Mouse (Mus musculus): ENCODE measurements around the gene Rflna.

Rflna gene

DNA sequence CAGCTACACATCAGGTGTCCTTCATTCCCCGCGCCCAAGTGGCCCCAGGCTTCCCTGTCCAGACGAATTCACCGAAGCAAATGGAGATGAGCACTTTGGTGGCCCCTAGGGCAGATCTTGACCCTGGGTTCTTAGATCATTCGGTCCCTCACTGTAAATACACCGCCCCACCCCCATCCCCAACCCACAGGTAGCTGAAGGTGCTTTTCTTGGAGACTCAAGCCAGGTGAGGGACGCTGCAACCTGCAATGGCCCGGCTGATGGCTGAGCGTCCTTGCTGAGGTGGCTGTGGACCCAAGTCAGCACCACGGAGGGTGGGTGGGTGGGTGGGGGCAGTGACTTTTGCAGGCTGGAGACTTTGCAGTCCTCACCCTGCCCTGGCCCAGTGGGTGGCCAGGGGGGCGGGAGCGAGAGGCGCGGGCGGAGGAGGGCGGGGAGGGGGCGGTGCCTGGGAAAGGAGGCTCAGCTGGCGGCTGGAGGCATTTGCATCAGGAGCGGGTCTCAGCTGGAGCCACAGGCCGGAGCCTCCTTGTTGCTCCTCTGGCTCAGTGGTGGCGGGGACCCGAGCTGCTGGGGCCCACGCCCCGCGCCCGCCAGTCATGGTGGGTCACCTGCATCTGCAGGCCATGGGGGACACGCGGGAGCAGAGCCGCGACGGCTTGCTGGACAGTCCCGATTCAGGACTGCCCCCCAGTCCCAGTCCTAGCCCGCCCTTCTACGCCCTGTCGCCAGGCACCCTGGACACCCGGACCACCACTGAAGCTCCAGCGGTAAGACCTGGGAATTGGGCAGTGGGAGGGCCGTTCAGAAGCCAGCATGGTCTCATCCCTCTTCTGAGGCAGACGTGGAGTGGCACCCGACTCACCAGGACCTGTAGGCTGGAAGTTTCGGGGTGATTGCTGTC is at the start of gene Rflna:
Gene Rflna (plus strand): TSS at position 253 of the 904 bp plus-strand sequence.
- in situ Hi-C loops (cut with MboI): no loop called here

DNA sequence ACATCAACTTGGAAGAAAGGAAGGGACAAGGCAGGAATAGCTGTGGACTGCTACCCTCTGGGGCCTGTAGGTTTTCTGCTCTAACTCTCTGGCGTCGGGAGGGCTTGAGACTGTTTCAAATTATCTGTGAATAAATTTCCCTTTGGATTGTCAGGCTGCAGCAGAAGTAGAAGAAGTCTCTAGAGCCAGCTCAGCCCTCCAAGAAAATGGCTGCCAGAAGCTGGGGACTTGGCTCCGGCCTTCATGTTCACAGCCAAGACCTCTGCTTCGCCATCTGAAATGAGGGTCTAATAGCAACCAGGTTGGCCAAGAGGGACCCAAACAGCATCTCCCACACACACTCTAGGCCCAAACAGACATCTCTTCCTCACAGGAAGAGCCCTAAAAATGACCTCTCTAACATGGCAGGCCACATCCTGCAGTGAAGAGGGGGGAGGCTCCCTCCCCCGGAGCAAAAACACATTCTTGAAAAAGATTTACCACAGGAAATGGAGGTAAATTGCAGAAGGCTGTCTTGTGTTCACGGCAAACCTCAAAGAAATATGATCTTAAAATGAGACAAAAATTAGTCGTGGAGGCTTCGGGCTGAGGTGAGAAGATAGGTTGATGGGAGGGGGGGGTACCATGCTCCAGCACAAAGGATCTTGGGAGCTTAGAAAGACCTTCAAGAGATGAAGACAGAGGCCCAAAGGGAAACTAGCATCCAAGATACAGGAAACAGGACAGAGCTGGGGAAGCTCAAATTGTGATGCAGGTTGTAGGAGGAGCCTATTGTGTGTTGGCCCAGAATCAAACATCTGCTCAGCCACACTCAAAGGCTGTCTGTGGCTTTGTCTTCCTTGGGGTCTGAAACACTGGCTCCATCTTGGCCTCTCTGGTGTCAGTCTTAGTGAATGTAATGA is 48.4 kb upstream of the Rflna start:
- in situ Hi-C loops (cut with MboI): no loop called here

GRCm38 (mm10) chr5:124957491-124957890 is 45.5 kb upstream of the Rflna start:
- in situ Hi-C loops (cut with MboI): no loop called here

GRCm38 (mm10) chr5:124959099-124959498 is 43.9 kb upstream of the Rflna start:
- in situ Hi-C loops (cut with MboI): no loop called here

DNA sequence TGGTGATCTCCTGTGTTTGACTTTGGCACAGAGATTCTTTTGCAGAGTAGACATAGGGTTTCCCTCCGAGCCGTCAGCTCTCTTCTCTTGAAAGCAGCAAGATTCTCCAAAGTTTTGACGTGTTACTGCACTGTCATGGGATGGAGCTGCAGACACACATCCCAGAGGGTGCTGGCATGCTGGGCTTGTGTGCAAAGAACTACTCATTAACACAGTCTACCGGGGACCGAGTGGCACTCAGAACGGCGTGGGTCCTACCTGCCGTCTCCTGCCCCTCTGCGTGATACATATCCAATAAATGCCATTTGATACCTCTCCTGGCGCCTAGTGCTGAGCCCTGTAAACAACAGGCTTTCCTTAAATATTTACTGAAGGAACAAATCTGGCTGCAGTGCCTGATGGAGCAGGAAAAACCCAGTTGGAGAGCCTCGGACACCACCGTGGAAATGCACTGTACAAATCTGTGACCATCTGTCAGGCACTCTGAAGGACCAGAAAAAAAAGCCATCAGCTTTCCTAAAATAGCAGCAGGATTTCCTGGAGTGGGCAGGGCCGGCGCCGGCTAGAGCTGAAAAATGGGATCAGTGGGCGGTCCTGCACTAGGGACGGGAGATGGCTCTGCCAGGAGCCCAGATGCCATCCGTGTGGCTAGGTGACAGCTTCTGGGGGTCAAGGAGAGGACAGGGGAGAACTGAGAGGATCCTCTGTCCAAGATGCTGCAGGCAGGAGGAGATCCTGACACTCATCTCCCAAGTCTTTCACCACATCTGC is 42.7 kb upstream of the Rflna start:
- in situ Hi-C loops (cut with MboI): no loop called here

GRCm38 (mm10) chr5:124961433-124961832 is 41.6 kb upstream of the Rflna start:
- in situ Hi-C loops (cut with MboI): no loop called here

DNA sequence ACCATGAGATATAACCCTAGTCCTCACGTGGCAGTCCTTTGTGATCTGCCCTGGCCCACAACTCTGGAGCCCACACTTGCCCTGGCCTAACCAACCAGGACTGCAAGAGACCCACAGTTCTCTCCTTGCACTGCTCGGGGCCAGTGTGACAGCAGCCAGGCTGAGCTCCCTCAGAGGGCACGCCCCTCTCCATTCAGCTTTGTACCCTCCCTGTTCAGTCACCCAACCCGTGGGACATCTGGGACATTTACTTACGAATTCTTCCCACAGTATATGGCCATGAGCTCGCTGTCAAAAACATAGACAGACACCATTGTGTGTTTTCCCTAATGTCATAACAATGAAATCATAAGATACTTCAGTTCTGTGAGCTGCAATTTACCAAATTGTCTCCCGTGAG is 40.3 kb upstream of the Rflna start:
- in situ Hi-C loops (cut with MboI): no loop called here

DNA sequence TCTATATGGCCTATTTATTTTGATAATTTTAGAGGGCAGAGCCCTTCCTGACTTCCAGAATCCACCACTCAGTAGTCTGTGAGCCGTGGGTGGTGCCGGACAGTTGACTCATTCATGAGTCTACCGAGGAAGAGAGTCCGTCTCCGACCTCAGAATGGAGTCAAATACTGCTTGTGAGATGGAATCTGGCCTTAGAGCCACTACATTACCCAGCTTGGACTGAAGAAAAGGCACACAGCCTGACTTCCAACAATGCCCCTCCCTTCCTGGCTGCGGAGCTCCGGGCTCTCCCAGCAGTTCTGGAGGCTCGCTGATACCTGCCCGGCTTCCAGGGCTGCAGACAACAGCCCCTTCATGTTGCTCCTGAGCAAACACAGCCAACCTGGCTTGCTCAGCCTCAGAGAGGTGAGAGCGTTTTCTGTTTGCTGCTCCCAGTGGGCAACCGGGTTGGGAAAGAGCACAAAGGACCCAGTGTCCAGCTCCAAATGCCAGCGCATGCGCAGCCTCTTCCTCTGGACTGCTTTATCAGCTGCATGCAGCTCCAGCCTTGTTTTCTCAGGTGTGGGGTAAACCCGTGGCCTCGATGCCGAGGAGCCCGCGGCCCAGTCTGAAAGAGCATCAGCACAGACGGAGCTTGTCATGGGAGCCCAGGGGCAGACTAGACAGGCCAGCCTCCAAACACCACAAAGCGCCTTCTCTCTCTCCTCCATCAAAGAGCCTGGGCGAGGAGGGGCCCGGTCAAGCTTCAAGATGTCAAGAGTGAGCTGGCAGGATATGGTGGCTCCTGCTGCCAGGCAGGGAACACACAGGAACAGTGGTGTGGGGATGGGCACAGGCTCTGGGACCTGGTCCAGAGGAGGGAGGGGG is 39.0 kb upstream of the Rflna start:
- in situ Hi-C loops (cut with MboI): no loop called here

DNA sequence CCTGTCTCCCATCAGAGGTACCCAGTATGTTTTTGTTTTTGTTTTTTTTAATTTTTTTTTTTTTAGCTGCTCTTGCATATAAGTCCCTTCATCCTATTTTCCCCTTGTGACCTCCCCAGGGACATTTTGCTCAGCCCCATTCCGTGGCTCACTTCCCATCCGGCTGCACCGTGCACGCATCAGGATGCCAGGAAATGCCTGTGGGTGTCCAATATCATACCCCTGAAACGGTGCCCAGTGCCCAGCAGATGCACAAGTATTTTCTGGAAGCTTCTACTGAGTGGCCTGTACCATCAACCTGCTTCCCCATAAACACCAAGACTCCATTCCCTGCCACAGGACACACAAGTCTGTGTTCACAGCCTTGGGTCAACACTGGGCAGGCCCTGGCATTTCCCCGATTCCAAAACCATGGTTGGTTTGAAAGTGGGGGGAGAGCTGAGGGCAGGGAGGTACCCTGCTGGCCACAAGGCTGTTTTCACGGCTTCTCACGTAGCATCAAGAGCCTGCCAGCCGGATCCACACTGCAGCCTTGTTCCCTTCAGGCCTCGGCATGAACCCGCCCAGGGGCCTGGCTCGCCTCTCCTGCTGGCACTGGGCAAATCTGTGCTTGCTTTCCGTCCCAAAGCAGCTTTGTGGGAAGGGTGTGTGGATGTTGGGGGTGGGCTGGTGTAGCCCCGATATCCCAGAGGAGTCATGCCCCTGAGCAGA is 36.2 kb upstream of the Rflna start:
- in situ Hi-C loops (cut with MboI): no loop called here

GRCm38 (mm10) chr5:124969790-124970189 is 33.2 kb upstream of the Rflna start:
- in situ Hi-C loops (cut with MboI): no loop called here

DNA sequence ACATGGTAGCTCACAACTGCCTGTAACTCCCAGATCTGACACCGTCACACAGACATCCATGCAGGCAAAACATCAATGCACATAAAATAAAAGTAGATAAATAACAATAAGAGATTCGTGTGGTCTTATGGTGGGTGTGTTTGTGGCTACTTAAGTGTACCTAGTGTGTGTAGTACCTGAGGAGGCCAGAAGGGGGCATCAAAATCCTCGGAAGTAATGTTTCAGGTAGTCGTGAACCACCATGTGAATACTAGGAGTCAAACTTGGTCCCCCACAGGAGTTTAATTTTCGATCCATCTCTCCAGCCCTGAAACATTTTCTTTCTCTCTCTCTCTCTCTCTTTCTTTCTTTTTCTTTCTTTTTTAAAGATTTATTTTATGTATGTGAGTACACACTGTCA is 16.8 kb upstream of the Rflna start:
- in situ Hi-C loops (cut with MboI): no loop called here

DNA sequence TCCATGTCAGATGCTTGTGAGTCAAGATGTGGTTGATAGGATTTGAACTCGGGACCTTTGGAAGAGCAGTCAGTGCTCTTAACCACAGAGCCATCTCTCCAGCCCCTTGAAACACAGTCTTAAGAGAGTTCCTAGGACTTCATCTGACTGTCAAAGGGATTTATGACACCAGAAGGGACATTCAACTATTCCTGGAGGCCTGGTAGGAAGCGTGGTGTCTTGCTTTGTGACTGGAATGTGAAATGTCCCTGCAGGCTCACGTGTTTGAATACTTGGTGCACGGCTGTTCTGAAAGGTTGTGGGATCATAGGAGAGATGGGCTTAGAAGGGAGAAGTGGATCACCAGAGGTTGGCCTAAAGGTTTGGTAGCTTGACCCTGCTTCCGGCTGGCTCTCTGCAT is 16.4 kb upstream of the Rflna start:
- in situ Hi-C loops (cut with MboI): no loop called here

- in situ Hi-C loops (cut with MboI): no loop called here
Measured at GRCm38 (mm10) chr5:124989724-124990123, 13.3 kb upstream of the Rflna start.

GRCm38 (mm10) chr5:124992323-124992722 is 10.7 kb upstream of the Rflna start:
- in situ Hi-C loops (cut with MboI): no loop called here

GRCm38 (mm10) chr5:124992891-124993290 is 10.1 kb upstream of the Rflna start:
- in situ Hi-C loops (cut with MboI): no loop called here

DNA sequence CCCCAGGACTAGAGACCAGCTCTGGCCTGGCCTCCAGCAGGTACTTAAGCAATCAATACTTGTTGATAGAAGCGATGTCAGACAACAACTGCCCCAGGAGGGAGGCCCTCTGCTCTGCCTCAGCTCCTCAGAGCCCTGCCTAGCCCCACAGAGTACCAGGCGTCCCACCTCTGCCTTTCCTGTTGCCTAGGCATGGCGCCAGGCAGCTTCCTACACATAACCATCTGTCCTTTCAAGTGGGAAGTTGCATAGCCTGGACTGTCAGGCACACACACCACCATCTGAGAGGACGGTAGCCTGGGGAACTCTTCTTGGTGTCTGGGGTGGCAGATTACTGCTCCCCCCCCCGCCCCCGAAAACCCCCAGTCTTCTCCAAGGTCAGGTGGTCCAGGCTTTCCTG is 6.2 kb upstream of the Rflna start:
- in situ Hi-C loops (cut with MboI): no loop called here

DNA sequence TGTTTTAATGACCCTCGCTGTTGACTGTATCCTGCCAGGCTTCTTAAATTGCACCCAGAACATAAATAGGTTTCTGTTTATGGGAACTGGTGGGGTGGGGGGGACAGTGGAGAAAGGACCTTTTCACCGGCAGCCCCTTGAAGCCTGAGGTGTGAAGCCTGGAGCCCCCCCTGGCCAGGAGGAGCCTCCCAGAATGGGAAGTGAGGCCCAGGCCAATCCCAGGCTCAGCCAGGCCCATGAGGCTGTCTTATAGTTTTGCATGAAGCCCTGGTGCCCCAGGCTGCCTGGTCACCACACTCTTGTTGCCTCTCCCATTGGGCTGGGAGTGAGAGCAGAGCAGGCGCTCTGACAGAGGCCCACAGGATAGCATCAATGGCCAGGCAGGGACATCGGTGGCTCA is 5.1 kb upstream of the Rflna start:
- in situ Hi-C loops (cut with MboI): no loop called here

DNA sequence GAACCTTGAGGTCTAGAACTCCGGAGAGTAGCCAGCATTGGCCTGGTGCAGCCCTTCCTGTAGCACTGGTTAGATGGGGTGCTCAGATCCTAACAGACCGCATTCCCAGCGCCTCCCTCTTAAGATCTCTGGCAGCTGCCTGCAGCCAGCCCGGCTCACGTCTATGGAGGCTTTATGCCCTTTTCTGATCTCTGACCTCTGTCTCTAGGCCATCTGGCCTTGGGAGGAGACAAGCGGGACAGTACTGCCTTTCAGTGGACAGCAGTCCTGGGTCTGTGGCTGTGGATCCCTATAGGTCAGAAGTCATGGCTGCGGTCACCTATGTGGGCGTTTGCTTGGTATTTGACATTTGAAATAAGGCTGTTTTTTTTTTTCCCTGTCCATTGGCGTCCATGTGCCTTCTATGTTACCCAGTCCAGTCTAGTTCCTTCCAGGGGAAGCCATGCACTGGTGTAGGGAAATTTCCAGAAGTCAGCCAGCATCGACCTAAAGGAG is 2.2 kb upstream of the Rflna start:
- in situ Hi-C loops (cut with MboI): no loop called here

GRCm38 (mm10) chr5:125003873-125004255 is 843 bp downstream of the Rflna start:
- in situ Hi-C loops (cut with MboI): no loop called here
